Mouse (Mus musculus) limb, embryonic 12.5 days (tissue): ENCODE results near the gene Fancd2os. TPM values are rescaled to one million over a fixed set of nuclear protein-coding genes. Genes with fewer than 3 reads are reported as not detected.

Experiments used
- ATAC-seq: fragments of 200-750 bp; cut with Nextera tagmentation; 2 replicates; pipeline ENCODE4 v1.8.0; 2017; ENCODE audit warnings: low read depth, moderate TSS enrichment; ENCODE audit not compliant: insufficient number of reproducible peaks, insufficient read depth, low FRiP score, low TSS enrichment
- H3K27ac ChIP-seq: fragments of 300-500 bp; sonication (generic); 2 replicates; pipeline ENCODE4 v1.5.1; 2016; ENCODE audit warnings: mild to moderate bottlenecking, moderate library complexity
- H3K27me3 ChIP-seq: fragments of 300-500 bp; sonication (generic); 2 replicates; pipeline ENCODE4 v1.6.1; 2016; ENCODE audit warnings: mild to moderate bottlenecking, moderate library complexity
- H3K36me3 ChIP-seq: fragments of 300-500 bp; sonication (generic); 2 replicates; pipeline ENCODE4 v1.6.1; 2016; ENCODE audit warnings: mild to moderate bottlenecking, moderate library complexity
- H3K4me1 ChIP-seq: fragments of 300-500 bp; sonication (generic); replicated peaks from 2 replicates; pipeline ENCODE4 v1.6.1; 2016
- H3K4me2 ChIP-seq: fragments of 300-500 bp; sonication (generic); 2 replicates; pipeline ENCODE4 v1.6.1; 2016; ENCODE audit warnings: mild to moderate bottlenecking, moderate library complexity
- H3K4me3 ChIP-seq: fragments of 300-500 bp; sonication (generic); replicated peaks from 2 replicates; pipeline ENCODE4 v1.5.1; 2016; ENCODE audit warnings: mild to moderate bottlenecking
- H3K9ac ChIP-seq: fragments of 300-500 bp; sonication (generic); replicated peaks from 2 replicates; pipeline ENCODE4 v1.6.1; 2016; ENCODE audit warnings: mild to moderate bottlenecking, moderate library complexity
- H3K9me3 ChIP-seq: fragments of 300-500 bp; sonication (generic); 2 replicates; pipeline ENCODE4 v1.6.1; 2016; ENCODE audit warnings: mild to moderate bottlenecking, moderate library complexity
- WGBS: fragments of 180-500 bp; shearing (Covaris S2); methylation state at CpG from one replicate; pipeline ENCODE4 v1.1.7; 2016; 5-methylcytosine and 5-hydroxymethylcytosine counted together
- polyA plus RNA-seq: library from polyadenylated mRNA; unstranded; fragments of >200 nt; fragmentation: Nextera tagmentation; extraction: Ambion mirVana; gene quantifications from 2 replicates; pipeline ENCODE4 v1.2.1, GENCODE M21; 2016

The Fancd2os gene
- polyA plus RNA-seq, 1 experiment from 2014 or later = not detected

DNA sequence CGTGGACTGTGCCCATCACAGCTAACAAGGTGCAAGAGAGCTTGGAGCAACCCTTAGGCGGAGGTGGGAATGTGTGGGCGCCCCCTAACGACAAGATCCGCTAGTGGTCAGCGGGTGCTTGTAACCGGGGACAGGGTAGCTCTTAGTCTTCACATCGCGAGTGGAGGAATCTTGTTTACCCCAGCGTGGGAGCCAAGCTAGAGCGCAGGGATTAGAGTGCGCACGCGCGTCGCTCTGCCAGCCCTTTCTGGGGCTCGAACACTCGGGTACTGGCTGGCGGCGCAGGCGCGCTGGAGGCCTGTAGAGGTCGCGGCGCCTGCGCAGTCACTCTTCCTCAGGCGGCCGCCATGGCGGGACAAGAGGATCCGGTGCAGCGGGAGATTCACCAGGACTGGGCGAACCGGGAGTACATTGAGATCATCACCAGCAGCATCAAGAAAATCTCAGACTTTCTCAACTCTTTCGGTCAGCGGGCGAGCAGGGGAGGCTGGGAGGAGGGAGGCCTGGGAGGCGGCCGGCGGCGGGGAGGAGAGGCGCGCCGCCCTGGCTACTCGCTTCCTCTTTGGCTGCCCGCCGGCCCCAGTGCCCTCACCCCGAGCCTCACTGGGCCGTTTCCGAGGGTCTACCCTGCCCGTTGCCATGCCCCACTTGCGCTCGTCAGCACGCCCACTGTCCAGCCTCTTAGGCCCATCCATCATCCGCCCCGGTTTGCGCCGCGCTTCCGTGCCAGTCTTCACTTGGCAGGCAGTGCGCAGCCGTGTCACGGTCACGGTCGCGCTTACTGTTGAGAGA lies 4.1 kb upstream of the Fancd2os start, which contains the start of gene Brk1:
Gene Brk1 (plus strand): TSS at position 341 of the 792 bp plus-strand sequence.
- H3K4me2 ChIP-seq = peak within 1 kb of the TSS; percentile 79
- peaks cover 14% of the 10 kb centered on the region; the same call in 1 of the 2 replicates for H3K36me3 ChIP-seq
- peak within 1 kb of the TSS; percentile 93 for H3K9ac ChIP-seq
- no peaks in the 10 kb centered on the region for H3K9me3 ChIP-seq
- H3K4me3 ChIP-seq = peak within 1 kb of the TSS; percentile 91
- peaks cover 19% of the 10 kb centered on the region for H3K4me1 ChIP-seq
- H3K27me3 ChIP-seq = no peaks in the 10 kb centered on the region
- ATAC-seq = peak; percentile 87
- peak within 1 kb of the TSS; percentile 78 for H3K27ac ChIP-seq
- WGBS = under 1% methylated on average over 62 of the region's 65 CpGs

DNA sequence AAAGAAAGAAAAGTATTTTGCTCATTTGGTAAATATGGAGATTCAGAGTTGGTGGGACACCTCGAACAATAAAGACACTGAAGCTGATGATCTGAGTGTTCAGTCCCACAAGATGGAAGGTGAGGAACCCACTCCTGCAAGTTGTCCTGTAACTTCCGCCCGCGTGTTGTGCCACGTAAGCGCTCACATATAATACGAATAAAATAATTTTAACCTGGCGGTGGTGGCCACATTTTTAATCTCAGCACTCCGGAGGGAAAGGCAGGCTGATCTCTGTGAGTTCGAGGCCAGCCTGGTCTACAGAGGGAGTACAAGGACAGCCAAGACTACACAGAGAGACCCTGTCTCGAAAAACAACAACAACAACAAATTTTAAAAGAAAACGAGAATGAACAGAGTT lies 3.5 kb upstream of the Fancd2os start:
- no peaks in the 10 kb centered on the region for H3K9me3 ChIP-seq
- peaks cover 19% of the 10 kb centered on the region for H3K4me1 ChIP-seq
- no peaks in the 10 kb centered on the region for H3K27me3 ChIP-seq
- WGBS = 50% methylated on average over 12 of the region's 12 CpGs
- H3K4me3 ChIP-seq = peak overlapping the region; percentile 91
- 0 out of 2 replicates have a peak overlapping the region, but pooled peaks have one; percentile 93 for H3K9ac ChIP-seq
- peaks cover 14% of the 10 kb centered on the region; the same call in 1 of the 2 replicates for H3K36me3 ChIP-seq
- H3K4me2 ChIP-seq = peak overlapping the region; percentile 79
- H3K27ac ChIP-seq = 0 out of 2 replicates have a peak overlapping the region, but pooled peaks have one; percentile 78
- peak; percentile 7; the same call in 1 of the 2 replicates for ATAC-seq

DNA sequence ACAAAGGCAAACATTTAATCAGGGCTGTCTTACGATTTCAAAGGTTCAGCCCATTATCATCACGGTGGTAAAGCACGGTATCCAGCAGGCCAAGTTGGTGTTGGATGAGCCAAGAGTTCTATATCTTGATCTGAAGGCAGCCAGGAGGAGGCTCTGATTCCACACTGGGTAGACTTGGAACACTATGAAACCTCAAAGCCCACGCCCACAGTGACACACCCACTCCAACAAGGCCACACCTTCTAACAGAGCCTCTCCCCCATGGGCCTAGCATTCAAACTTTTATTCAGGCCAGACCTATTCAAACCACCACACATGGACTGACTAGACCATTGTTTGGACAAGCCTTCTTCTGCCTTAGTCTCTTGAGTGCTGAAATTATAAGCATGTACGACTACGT lies 2.3 kb upstream of the Fancd2os start:
- Histone ChIP-seq H3K27me3 (no peaks in the 10 kb centered on the region), H3K27ac (no peak overlapping the region), H3K9me3 (no peaks in the 10 kb centered on the region), H3K9ac (no peak overlapping the region), H3K4me1 (peaks cover 19% of the 10 kb centered on the region), H3K36me3 (peaks cover 6% of the 10 kb centered on the region; the same call in 1 of the 2 replicates), H3K4me3 (no peak overlapping the region), H3K4me2 (no peak overlapping the region)
- ATAC-seq = no peak
- 91% methylated on average over 6 of the region's 6 CpGs for WGBS

DNA sequence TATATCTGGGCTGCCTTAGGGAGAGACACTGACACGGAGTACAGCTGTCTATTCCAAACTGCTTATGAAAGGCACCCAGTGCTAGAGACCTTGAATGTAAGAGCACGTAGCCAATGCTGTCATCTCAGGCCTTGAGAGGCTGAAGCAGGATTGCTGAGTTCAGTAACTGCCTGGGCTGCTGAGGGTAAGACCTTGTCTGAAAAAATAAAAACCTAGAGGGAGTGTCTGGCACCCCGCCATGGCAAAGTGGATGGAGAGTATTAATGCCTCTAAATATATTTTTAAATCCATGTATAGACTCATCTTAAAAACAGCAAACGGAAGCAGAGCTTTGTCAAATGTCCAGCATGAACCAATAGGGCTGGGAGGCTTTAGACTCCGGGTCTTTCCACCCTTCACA lies 682 bp downstream of the Fancd2os start:
- Histone ChIP-seq H3K4me1 (peaks cover 4% of the 10 kb centered on the region; the same call in 1 of the 2 replicates), H3K36me3 (peaks cover 3% of the 10 kb centered on the region; the same call in 1 of the 2 replicates), H3K9me3 (no peaks in the 10 kb centered on the region), H3K27me3 (no peaks in the 10 kb centered on the region), H3K4me2 (no peak overlapping the region), H3K4me3 (no peak overlapping the region), H3K27ac (no peak overlapping the region), H3K9ac (no peak overlapping the region)
- ATAC-seq = no peak
- 83% methylated on average over 5 of the region's 5 CpGs for WGBS

- Histone ChIP-seq H3K27ac (no peak overlapping the region), H3K4me2 (no peak overlapping the region), H3K27me3 (no peaks in the 10 kb centered on the region), H3K4me3 (no peak overlapping the region), H3K9ac (no peak overlapping the region), H3K9me3 (no peaks in the 10 kb centered on the region), H3K36me3 (peaks cover 3% of the 10 kb centered on the region; the same call in 1 of the 2 replicates), H3K4me1 (peaks cover 4% of the 10 kb centered on the region; the same call in 1 of the 2 replicates)
- WGBS = 88% methylated on average over 4 of the region's 4 CpGs
- no peak for ATAC-seq
Measured at GRCm38 (mm10) chr6:113597945-113598344, 2.6 kb downstream of the Fancd2os start.

DNA sequence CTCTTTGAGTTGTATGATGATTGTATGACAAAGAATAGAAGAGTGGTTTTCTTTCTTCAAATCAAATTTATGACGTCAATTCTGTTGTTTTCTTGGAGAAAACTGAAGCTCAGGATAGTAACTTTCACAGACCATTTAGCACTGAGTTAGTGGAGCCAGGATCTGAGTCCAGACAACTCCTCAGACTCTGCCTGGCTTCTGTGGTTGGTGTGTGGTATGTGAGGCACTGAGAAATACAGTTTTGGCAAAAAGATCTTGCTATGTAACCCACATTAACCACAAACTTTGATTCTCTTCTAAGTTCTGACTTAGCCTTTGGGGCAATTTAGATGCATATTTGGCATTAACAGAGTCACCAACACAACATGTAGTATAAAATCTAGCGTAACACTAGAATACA lies 7.9 kb downstream of the Fancd2os start:
- Histone ChIP-seq H3K9me3 (no peaks in the 10 kb centered on the region), H3K4me2 (no peak overlapping the region), H3K4me1 (no peaks in the 10 kb centered on the region), H3K36me3 (peaks cover 14% of the 10 kb centered on the region), H3K27me3 (no peaks in the 10 kb centered on the region), H3K4me3 (no peak overlapping the region), H3K9ac (no peak overlapping the region), H3K27ac (no peak overlapping the region)
- WGBS = 89% methylated on average over 2 of the region's 2 CpGs
- no peak for ATAC-seq

- Histone ChIP-seq H3K4me3 (no peak overlapping the region), H3K36me3 (peaks cover 17% of the 10 kb centered on the region), H3K27ac (no peak overlapping the region), H3K27me3 (no peaks in the 10 kb centered on the region), H3K4me2 (no peak overlapping the region), H3K4me1 (no peaks in the 10 kb centered on the region), H3K9me3 (no peaks in the 10 kb centered on the region), H3K9ac (no peak overlapping the region)
- 80% methylated on average over 5 of the region's 5 CpGs for WGBS
- ATAC-seq = no peak
Measured at GRCm38 (mm10) chr6:113586466-113587183, 13.9 kb downstream of the Fancd2os start.

DNA sequence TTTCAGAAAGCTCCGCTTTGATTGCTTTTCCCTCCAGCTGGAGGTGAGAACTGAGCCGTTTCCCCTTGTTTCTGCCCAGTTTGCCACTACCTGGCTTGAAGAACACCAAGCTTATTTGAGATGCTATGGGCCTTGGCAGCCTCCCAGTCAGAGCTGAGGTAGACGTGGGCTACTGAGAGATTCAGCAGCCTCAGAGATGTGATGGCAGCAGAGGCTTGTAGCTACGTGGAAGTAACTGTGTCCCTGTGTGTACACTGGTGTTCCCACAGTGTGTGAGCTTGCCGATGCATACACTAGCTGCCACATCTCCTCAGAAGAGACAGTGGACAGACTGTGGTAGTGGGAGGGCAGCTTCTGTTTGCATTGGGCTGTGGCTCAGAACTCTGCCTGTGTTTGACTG lies 15.4 kb downstream of the Fancd2os start:
- WGBS = 87% methylated on average over 5 of the region's 5 CpGs
- H3K27me3 ChIP-seq = no peaks in the 10 kb centered on the region
- peaks cover 16% of the 10 kb centered on the region for H3K36me3 ChIP-seq
- H3K9me3 ChIP-seq = no peaks in the 10 kb centered on the region
- H3K9ac ChIP-seq = no peak overlapping the region
- no peak overlapping the region for H3K4me3 ChIP-seq
- no peak overlapping the region for H3K4me2 ChIP-seq
- ATAC-seq = no peak
- H3K4me1 ChIP-seq = no peaks in the 10 kb centered on the region
- no peak overlapping the region for H3K27ac ChIP-seq

DNA sequence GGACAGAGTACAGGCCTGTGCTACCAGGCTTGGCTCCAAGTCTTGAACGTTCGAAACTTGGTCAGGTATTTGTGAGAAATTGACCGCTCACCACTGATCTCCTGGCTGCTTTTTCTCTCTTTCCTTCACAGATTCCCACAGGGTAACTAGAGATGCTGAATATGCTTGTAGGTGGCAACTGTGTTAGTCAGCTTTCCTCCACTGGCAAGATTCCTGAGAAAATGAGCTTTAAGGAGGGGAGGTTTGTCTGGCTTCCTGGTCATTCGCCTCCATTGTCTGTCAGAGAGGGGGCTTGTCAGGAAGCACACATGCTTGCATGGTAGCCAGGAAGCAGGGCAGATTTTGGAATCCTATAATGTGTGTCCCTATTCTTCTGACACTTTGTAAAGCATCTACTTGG lies 17.5 kb downstream of the Fancd2os start:
- WGBS = 92% methylated on average over 4 of the region's 4 CpGs
- Histone ChIP-seq H3K4me1 (no peaks in the 10 kb centered on the region), H3K36me3 (peaks cover 13% of the 10 kb centered on the region), H3K9ac (no peak overlapping the region), H3K27ac (no peak overlapping the region), H3K4me2 (no peak overlapping the region), H3K9me3 (no peaks in the 10 kb centered on the region), H3K27me3 (no peaks in the 10 kb centered on the region), H3K4me3 (no peak overlapping the region)
- ATAC-seq = no peak

GRCm38 (mm10) chr6:113579306-113579705 lies 21.2 kb downstream of the Fancd2os start:
- H3K27ac ChIP-seq = no peak overlapping the region
- no peak overlapping the region for H3K9ac ChIP-seq
- peaks cover 36% of the 10 kb centered on the region for H3K36me3 ChIP-seq
- no peaks in the 10 kb centered on the region for H3K9me3 ChIP-seq
- H3K4me3 ChIP-seq = no peak overlapping the region
- no peaks in the 10 kb centered on the region for H3K27me3 ChIP-seq
- H3K4me1 ChIP-seq = no peaks in the 10 kb centered on the region
- no peak for ATAC-seq
- 91% methylated on average over 3 of the region's 3 CpGs for WGBS
- H3K4me2 ChIP-seq = no peak overlapping the region

DNA sequence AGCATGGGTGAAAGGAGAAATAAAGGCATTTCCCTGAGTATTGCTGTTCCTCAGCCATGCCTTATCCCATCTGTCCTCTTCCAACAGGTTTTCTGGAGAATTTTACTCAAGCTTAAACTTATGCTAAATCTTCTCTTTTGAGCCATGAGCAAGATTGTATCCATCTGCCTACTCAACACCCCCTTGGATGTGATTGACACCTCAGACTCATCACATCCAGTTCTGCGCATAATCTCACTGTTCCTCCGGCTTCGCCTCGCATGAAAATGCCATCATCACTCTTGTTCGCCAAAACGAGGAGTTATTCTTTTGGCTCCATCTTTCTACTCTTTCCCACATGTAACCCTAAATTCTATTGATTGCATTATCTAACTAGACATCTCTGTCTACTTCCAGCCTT lies 24.5 kb downstream of the Fancd2os start:
- H3K9me3 ChIP-seq = no peaks in the 10 kb centered on the region
- no peak overlapping the region for H3K27ac ChIP-seq
- no peak for ATAC-seq
- 94% methylated on average over 6 of the region's 6 CpGs for WGBS
- H3K4me2 ChIP-seq = no peak overlapping the region
- H3K4me1 ChIP-seq = no peaks in the 10 kb centered on the region
- peaks cover 44% of the 10 kb centered on the region for H3K36me3 ChIP-seq
- no peak overlapping the region for H3K4me3 ChIP-seq
- H3K27me3 ChIP-seq = no peaks in the 10 kb centered on the region
- H3K9ac ChIP-seq = no peak overlapping the region
